Mouse (Mus musculus) MEL-GATA-1-ER (cell line): Measurements from ENCODE around the gene Slc6a17.
A peak's percentile ranks its signal among the peaks of the same experiment; 100 is the strongest.

Experiments
- DNase-seq: peaks from one replicate; pipeline ENCODE4 v3.0.0-alpha.2; 2012; ENCODE audit warnings: low read depth; ENCODE audit errors: extremely low read depth

The Slc6a17 gene

GRCm38 (mm10) chr3:107524547-107524946 is 6.7 kb upstream of the Slc6a17 start:
- no peak for DNase-seq

DNA sequence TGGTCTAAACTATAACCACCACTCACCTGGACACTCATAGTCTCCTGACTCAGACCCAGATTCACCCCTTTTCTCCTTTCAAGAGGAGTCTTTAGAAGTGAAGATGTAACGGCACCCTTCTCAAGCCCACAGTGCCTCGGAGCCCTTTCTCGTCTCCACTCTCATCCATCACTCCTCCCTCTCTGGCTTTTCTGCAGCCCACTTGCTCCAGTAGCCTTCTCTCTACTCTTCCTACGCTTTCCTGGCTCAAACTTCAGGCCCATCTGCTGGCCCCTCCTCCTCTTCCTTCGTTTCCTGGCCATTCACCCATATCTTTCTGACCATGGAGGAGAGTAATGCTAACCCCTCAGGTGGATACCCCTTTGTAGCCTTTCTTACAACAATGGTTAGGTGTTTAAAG is 3.1 kb upstream of the Slc6a17 start:
- DNase-seq, result no peak

DNA sequence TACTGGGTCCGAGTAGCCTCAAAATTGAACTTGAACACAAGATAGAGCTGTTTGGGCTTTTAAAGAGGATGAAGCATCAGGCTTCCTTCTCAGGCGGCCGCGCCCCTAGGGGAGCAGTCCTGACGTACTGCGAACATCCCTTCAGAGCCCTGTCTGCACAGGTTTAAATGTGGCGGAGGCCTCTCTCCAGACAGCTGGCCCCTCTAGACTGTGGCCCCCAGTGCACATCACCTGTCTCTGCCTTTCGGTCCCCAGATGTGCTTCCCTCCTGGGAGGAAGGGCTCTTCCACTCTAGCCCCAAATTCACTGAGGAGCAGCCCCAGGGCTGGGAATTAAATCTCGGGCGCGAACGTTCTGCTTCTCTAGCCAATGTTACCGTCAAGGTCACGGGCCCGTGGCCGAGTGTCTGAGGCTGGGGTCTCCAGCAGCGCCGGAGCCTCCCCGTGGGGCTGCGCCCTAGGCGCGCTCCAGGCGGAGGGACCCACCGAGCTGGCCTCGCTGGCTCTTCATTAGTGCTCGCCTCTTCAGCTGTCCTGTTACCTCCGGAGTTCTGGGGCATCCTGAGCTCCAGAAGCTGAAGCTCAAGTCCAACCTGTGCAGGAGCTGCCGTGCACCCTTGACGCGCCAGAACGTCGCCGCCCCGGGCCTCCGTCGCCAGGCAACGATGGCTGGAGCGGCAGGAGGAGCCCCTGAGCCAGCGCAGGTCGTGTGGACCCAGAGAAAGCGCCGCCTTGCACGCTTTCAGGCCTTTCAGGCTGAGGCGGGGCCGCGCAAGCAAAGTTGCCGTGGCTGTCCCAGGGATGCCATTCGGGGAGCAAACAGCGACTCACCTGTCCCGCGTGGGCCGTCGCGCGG is 815 bp downstream of the Slc6a17 start:
- DNase-seq, result no peak

- DNase-seq, result no peak
Observed at GRCm38 (mm10) chr3:107515989-107516388, 1.8 kb downstream of the Slc6a17 start.

DNA sequence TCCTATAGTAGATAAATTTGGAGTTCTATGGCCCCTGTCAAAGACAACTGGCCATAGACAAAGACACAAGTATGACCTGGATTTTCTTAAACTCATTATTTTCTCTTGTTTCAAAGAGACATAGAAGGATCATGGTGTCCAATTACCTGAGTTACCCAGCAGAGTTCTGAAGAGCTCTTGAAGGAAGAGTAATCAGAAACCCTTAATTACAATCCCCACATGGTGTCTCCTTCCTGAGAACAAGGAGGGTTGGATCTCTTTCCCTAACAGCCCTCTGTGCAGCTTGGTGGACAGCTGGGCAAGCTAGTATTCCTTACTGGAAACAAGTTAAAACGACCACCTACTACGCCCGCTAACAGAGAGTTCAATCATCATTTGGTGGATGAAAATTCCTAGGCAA is 6.4 kb downstream of the Slc6a17 start:
- no peak for DNase-seq

DNA sequence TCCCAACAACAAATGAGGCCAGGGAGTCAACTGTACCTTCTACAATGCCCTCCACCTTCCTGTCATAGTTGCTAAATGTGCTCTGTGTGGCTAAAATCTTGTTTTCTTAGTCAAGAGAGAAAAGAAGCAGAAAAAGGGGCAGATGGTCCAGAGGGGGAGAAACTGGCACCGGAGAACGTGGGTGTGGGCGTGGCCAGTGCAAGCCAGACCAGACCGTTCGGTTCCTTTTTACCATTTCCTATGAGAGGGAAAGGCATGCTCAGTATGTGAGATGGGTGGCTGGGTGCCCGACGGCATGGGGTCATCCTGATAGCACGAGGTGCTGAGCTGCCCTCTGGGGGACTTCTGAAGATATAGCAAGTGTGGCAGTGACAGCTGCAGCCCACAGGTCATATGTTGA is 9.1 kb downstream of the Slc6a17 start:
- DNase-seq, result no peak

GRCm38 (mm10) chr3:107507966-107508365 is 9.9 kb downstream of the Slc6a17 start:
- DNase-seq, result no peak

- no peak for DNase-seq
Observed at GRCm38 (mm10) chr3:107506531-107506930, 11.3 kb downstream of the Slc6a17 start.

DNA sequence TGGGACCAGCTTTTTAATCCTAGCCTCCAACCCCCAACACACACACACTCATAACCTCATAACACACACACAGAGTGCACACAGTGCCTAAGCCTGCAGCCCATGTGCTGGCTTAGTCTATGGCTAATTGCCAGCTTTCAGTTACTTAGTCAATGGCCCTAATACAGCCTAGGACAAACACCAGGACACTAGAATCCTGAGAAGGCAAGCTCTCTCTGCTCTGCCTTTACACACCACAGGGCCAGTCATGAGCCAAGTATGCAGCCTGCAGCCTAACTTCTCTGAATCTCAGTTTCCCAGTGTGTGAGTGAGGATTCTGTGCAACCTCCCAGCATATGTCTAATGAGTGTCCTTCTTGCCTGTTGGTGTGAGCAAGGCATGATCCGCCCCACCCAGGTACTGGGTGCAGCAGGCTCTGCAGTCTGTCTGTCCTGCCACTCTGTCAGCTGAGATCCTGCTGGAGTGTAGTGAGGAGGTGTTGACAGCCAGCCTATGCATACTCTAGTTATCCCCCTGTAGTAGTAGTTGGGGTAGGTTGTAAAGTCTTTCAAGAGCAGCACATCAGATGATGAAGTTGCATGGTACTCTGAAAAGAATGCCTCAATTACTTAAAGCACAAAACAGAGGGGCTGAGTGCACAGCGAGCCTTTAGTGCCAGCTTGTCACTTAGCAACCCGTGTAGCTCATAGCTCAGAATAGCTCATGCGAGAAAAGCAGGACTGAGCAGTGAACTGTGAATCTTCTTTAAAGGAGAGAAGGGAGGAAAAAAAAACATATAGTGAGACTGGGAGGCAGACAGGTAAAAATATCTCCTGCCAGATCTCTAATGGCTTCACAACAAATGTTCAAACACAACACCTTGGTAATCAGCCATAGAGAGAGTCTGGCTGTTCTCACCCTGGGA is 12.1 kb downstream of the Slc6a17 start:
- DNase-seq, result no peak

DNA sequence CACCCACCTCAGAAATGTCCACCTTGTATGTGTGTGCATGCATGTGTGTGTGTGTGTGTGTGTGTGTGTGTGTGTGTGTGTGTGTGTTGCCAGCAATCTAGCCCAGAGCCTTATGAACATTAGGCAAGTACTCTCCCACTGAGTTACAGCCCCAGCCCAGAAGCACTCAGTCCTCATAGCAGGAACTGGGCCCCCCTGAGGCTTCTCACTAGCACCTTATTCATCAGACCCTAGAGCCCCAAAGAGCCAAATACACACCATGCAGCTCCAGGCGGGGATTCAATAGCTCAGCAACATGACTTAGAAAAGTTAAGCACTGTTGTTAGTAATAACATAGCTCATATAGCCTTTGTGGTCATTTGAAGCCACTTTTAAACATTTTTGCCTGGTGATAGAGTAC is 13.3 kb downstream of the Slc6a17 start:
- no peak for DNase-seq

GRCm38 (mm10) chr3:107503716-107504115 is 14.1 kb downstream of the Slc6a17 start:
- DNase-seq, result no peak

DNA sequence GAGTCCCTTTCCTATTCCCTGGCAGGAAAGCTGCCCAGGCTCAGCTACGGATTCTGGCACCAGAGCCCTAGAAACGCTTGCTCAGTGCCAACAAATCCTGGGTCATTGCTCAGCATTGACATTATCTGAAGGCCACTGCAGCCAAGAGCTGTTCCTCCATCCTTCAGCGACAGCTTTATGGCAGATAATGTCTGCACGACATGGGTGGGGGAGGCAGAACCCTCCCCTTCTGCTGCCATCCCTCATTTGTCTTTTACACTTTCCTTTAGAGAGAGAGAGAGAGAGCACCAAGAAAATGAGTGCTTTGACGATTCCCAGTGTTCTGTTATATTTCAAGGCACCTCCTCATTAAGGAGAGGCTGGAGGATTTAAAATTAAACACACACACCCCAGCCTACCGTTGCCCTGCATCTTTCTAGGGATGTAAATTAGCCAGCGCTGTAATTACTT is 16.1 kb downstream of the Slc6a17 start:
- DNase-seq, result no peak

- DNase-seq, result no peak
Observed at GRCm38 (mm10) chr3:107500301-107500700, 17.5 kb downstream of the Slc6a17 start.

- no peak for DNase-seq
Observed at GRCm38 (mm10) chr3:107496086-107496850, 21.6 kb downstream of the Slc6a17 start.

- no peak for DNase-seq
Observed at GRCm38 (mm10) chr3:107495524-107495923, 22.3 kb downstream of the Slc6a17 start.

DNA sequence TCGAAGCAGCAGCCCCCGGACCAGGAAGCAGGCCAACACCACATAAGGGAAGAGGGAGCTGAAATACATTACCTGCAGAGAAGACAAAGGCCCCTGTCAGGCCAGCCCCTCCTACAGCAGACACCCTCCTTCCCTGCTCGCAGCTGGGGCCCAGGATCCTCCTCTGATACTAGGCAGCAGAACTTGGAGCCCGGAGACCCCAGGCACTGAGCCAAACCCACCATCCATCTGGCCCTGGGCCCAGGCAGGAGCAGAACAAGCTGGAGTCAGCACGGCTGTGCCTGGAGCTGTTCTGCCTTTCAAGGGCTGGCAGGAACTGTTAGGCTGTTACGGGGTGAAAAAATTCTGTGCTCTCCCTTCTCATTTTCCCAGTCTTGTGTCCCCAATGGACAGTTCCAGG is 26.4 kb downstream of the Slc6a17 start:
- DNase-seq, result peak; percentile 7

GRCm38 (mm10) chr3:107488637-107489036 is 29.2 kb downstream of the Slc6a17 start:
- DNase-seq, result no peak

GRCm38 (mm10) chr3:107483290-107483689 is 34.5 kb downstream of the Slc6a17 start:
- no peak for DNase-seq

GRCm38 (mm10) chr3:107480660-107481059 is 37.2 kb downstream of the Slc6a17 start:
- DNase-seq, result peak; percentile 26

- no peak for DNase-seq
Observed at GRCm38 (mm10) chr3:107472198-107472597, 45.6 kb downstream of the Slc6a17 start.

DNA sequence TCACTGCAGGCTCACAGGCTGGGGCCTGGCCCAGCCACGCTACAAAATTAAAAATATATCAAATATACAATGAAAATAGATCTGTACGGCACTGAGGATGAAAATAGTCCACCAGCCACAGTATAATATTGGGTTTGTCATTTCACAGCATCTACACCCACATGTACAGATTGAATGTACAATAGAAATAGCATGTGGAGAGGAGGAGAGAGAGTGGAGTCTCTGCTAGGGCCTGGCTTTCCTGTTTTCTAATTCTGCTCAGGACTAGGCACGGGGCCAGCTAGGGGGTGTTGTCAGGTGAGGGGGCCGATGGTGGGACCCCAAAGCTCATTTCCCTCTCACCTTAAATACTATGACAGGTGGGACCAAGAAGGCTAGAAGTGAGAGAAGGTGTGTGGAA is 48.8 kb downstream of the Slc6a17 start:
- DNase-seq, result no peak
